Comparison of ENCODE assay signal across 9 mouse cellular contexts in genomic region chr15:98616362-98617175, GRCm38 (mm10). TPM values are rescaled to one million over a fixed set of nuclear protein-coding genes. Genes with fewer than 3 reads are reported as not detected.
DNase-seq lines count a peak whose midpoint lies in the region; ATAC-seq and TF ChIP-seq lines count a peak whose summit lies in the region.
"Had no signal": no experiment of that assay in that cellular context is flagged by ENCODE, and none has a peak within 500 bp of the region (broad histone marks: within the 10 kb centered on the region; RNA-seq: fewer than 3 reads in every experiment).

No protein-coding gene starts in this region.

- H3K36me3 ChIP-seq in liver, adult 2 months (ENCODE audit: control insufficient read depth, insufficient read depth, low read length), result no peaks in the 10 kb centered on the region
- H3K36me3 ChIP-seq in kidney, adult 2 months (ENCODE audit: control insufficient read depth, insufficient read depth, low read length), result no peaks in the 10 kb centered on the region

- WGBS in liver, adult 2 months, result 46% methylated on average over 20 of the region's 20 CpGs
- WGBS in kidney, adult 2 months, result 41% methylated on average over 20 of the region's 20 CpGs

- TF ChIP-seq POLR2A in liver, adult 2 months (IDR thresholded peaks at IDR 0.05; ENCODE audit: extremely low read depth, insufficient read depth, low read length), result no peak
- TF ChIP-seq POLR2A in kidney, adult 2 months (IDR thresholded peaks at IDR 0.05; ENCODE audit: low read depth, low read length), result no peak

- no peaks in the 10 kb centered on the region; the same call in 1 of the 2 replicates for H3K27me3 ChIP-seq in liver, adult 2 months (ENCODE audit: control insufficient read depth, insufficient read depth, low read length)
- no peaks in the 10 kb centered on the region for H3K27me3 ChIP-seq in kidney, adult 2 months (replicated peaks; ENCODE audit: control insufficient read depth, insufficient read depth, low read length)

- no peak overlapping the region for H3K9ac ChIP-seq in liver, adult 2 months (ENCODE audit: low read depth, low read length)

- ATAC-seq in erythroblast, adult 5-6 weeks (replicated peaks; ENCODE audit: low FRiP score, poor library complexity, severe bottlenecking), result peak; percentile 48
- peak; percentile 32 for ATAC-seq in megakaryocyte progenitor cell, adult 5-6 weeks (replicated peaks; ENCODE audit: poor library complexity)
- no peak for ATAC-seq in cerebellum, adult (ENCODE audit: insufficient number of reproducible peaks, low FRiP score, low TSS enrichment)

- no peak for TF ChIP-seq CTCF in liver, adult 2 months (IDR thresholded peaks at IDR 0.05; ENCODE audit: low read depth, low read length)
- TF ChIP-seq CTCF in kidney, adult 2 months (conservative IDR thresholded peaks at IDR 0.05; ENCODE audit: insufficient read depth, insufficient read length, low read depth, low read length), result no peak

- H3K4me1 ChIP-seq in liver, adult 2 months (ENCODE audit: control insufficient read depth, insufficient read depth, low read length), result peaks cover 5% of the 10 kb centered on the region; the same call in 1 of the 2 replicates
- peaks cover 20% of the 10 kb centered on the region for H3K4me1 ChIP-seq in kidney, adult 2 months (ENCODE audit: control insufficient read depth, insufficient read depth, low read length)

- H3K79me2 ChIP-seq in liver, adult 2 months (ENCODE audit: control insufficient read depth, insufficient read depth, low read length), result no peaks in the 10 kb centered on the region

- DNase-seq in liver, adult 2 months (ENCODE audit: extremely low read depth, low read depth, low spot score), result peak; percentile 85
- DNase-seq in liver, result no peak
- peak; percentile 61 for DNase-seq in kidney, adult 2 months
- DNase-seq in thymus, postnatal 14 days, result no peak
- DNase-seq in B cell, adult 2 months, result no peak

- H3K4me3 ChIP-seq in liver, adult 2 months (ENCODE audit: insufficient read depth, low read depth, low read length), result no peak overlapping the region
- H3K4me3 ChIP-seq in kidney, adult 2 months (ENCODE audit: insufficient read depth, low read depth, low read length), result no peak overlapping the region

- H3K27ac ChIP-seq in liver, adult 2 months (replicated peaks; ENCODE audit: insufficient read depth, low read depth, low read length), result no peak overlapping the region
- peak overlapping the region; percentile 24; the same call in 1 of the 2 replicates for H3K27ac ChIP-seq in kidney, adult 2 months (ENCODE audit: insufficient read depth, low read depth, low read length)

RNA-seq across cellular contexts. Expression of gene Adcy6, which starts 6.7 kb away (rescaled TPM):
- 8.9 and 11.8 TPM in 2 replicates for total RNA-seq in liver, adult 2 months (2014; rRNA removed)
- polyA plus RNA-seq in liver, adult 2 months (2012; rRNA removed), result 13.7 and 16.3 TPM in 2 replicates
- 4.8 and 26.8 TPM in 2 replicates for total RNA-seq in erythroblast, adult 5-6 weeks (2015; ENCODE audit: low replicate concordance)
- 33.2 and 42.9 TPM in 2 replicates for total RNA-seq in erythroblast, adult 5-6 weeks (2017; ENCODE audit: low replicate concordance)
- 98.7 and 104 TPM in 2 replicates for polyA plus RNA-seq in kidney, adult 2 months (2012; rRNA removed)
- 2.2 and 3.1 TPM in 2 replicates for total RNA-seq in megakaryocyte progenitor cell, adult 5-6 weeks (2015)
- total RNA-seq in megakaryocyte progenitor cell, adult 5-6 weeks (2017), result 6.7 and 7.7 TPM in 2 replicates

RNA-seq across cellular contexts. Expression of gene Cacnb3, which starts 14.1 kb away (rescaled TPM):
- 0.27 and 0.28 TPM in 2 replicates for total RNA-seq in liver, adult 2 months (2014; rRNA removed)
- 0.75 and 0.86 TPM in 2 replicates for polyA plus RNA-seq in liver, adult 2 months (2012; rRNA removed)
- not detected in 2 replicates for total RNA-seq in erythroblast, adult 5-6 weeks (2015; ENCODE audit: low replicate concordance)
- total RNA-seq in erythroblast, adult 5-6 weeks (2017; ENCODE audit: low replicate concordance), result not detected in 2 replicates
- 20.2 and 21.7 TPM in 2 replicates for polyA plus RNA-seq in kidney, adult 2 months (2012; rRNA removed)
- total RNA-seq in megakaryocyte progenitor cell, adult 5-6 weeks (2015), result not detected in 2 replicates
- not detected in 2 replicates for total RNA-seq in megakaryocyte progenitor cell, adult 5-6 weeks (2017)

RNA-seq across cellular contexts. Expression of gene 4930415O20Rik, which starts 45.8 kb away (rescaled TPM):
- total RNA-seq in liver, adult 2 months (2014; rRNA removed), result not detected in 2 replicates
- not detected in 2 replicates for polyA plus RNA-seq in liver, adult 2 months (2012; rRNA removed)
- total RNA-seq in erythroblast, adult 5-6 weeks (2015; ENCODE audit: low replicate concordance), result not detected in 2 replicates
- total RNA-seq in erythroblast, adult 5-6 weeks (2017; ENCODE audit: low replicate concordance), result not detected in 2 replicates
- 1.0 and 1.1 TPM in 2 replicates for polyA plus RNA-seq in kidney, adult 2 months (2012; rRNA removed)
- not detected in 2 replicates for total RNA-seq in megakaryocyte progenitor cell, adult 5-6 weeks (2015)
- not detected in 2 replicates for total RNA-seq in megakaryocyte progenitor cell, adult 5-6 weeks (2017)
- total RNA-seq: ES-E14 had no signal

RNA-seq across cellular contexts. Expression of gene Ccnt1, which starts 45.8 kb away (rescaled TPM):
- total RNA-seq in liver, adult 2 months (2014; rRNA removed), result 13.5 and 13.8 TPM in 2 replicates
- polyA plus RNA-seq in liver, adult 2 months (2012; rRNA removed), result 5.4 and 7.4 TPM in 2 replicates
- total RNA-seq in erythroblast, adult 5-6 weeks (2015; ENCODE audit: low replicate concordance), result 23.8 and 41.1 TPM in 2 replicates
- total RNA-seq in erythroblast, adult 5-6 weeks (2017; ENCODE audit: low replicate concordance), result 37.2 and 38.3 TPM in 2 replicates
- 10.0 and 11.0 TPM in 2 replicates for polyA plus RNA-seq in kidney, adult 2 months (2012; rRNA removed)
- total RNA-seq in megakaryocyte progenitor cell, adult 5-6 weeks (2015), result 47.1 and 57.8 TPM in 2 replicates
- 54.1 and 62.5 TPM in 2 replicates for total RNA-seq in megakaryocyte progenitor cell, adult 5-6 weeks (2017)

RNA-seq across cellular contexts. Expression of gene Ddx23, which starts 46.1 kb away (rescaled TPM):
- total RNA-seq in liver, adult 2 months (2014; rRNA removed), result 27.6 and 33.9 TPM in 2 replicates
- 15.4 and 18.8 TPM in 2 replicates for polyA plus RNA-seq in liver, adult 2 months (2012; rRNA removed)
- 9.4 and 10.4 TPM in 2 replicates for total RNA-seq in erythroblast, adult 5-6 weeks (2015; ENCODE audit: low replicate concordance)
- 32.3 and 40.2 TPM in 2 replicates for total RNA-seq in erythroblast, adult 5-6 weeks (2017; ENCODE audit: low replicate concordance)
- polyA plus RNA-seq in kidney, adult 2 months (2012; rRNA removed), result 23.8 and 24.4 TPM in 2 replicates
- total RNA-seq in megakaryocyte progenitor cell, adult 5-6 weeks (2015), result 22.1 and 25.0 TPM in 2 replicates
- total RNA-seq in megakaryocyte progenitor cell, adult 5-6 weeks (2017), result 88.0 and 121 TPM in 2 replicates

Comparison
In these comparisons a context has a peak if more than half of its experiments do, and no peak if none do; other contexts are left out.
1. DNase-seq: peak in liver, adult 2 months (single experiment) and kidney, adult 2 months (single experiment); none in liver (single experiment), thymus, postnatal 14 days (single experiment) and B cell, adult 2 months (0 of 2).